Mouse (Mus musculus) stomach, postnatal 0 days (tissue): ENCODE data around the gene Slc39a3.

Source experiments
- CTCF ChIP-seq: IDR thresholded peaks from 2 replicates; pipeline ENCODE4 v1.5.1; 2016; ENCODE audit warnings: antibody characterized with exemption, low read depth, mild to moderate bottlenecking, moderate library complexity
- EP300 ChIP-seq: optimal IDR thresholded peaks from 2 replicates; pipeline ENCODE3; 2016; ENCODE audit warnings: antibody characterized with exemption

- no peak for TF ChIP-seq CTCF
- no peak for TF ChIP-seq EP300
Observed at GRCm38 (mm10) chr10:81028219-81028618, 9.0 kb downstream of the Slc39a3 start.
